Mouse (Mus musculus): ENCODE measurements around the gene Gm12258. TPM values are rescaled to one million over a fixed set of nuclear protein-coding genes. Genes with fewer than 3 reads are reported as not detected.

Gene Gm12258
- polyA plus RNA-seq, 1 experiment from 2014 or later: 5.7 TPM

- Histone ChIP-seq H3K9ac (ENCODE audit: low read depth, low read length) (peak overlapping the region; percentile 58; the same call in 1 of the 2 replicates), H3K36me3 (ENCODE audit: control insufficient read depth, insufficient read depth, low read length) (0 out of 2 replicates have a peak, but pooled peaks cover 3% of the 10 kb centered on the region), H3K4me3 (ENCODE audit: low read depth, low read length) (peak overlapping the region; percentile 78), H3K27ac (ENCODE audit: low read depth, low read length) (0 out of 2 replicates have a peak overlapping the region, but pooled peaks have one; percentile 42), H3K4me1 (ENCODE audit: control insufficient read depth, insufficient read depth, low read length) (peaks cover 5% of the 10 kb centered on the region), H3K9me3 (replicated peaks; ENCODE audit: control insufficient read depth, low read length) (no peaks in the 10 kb centered on the region), H3K4me2 (peak overlapping the region; percentile 96), H3K27me3 (ENCODE audit: control insufficient read depth, insufficient read depth, low read length) (no peaks in the 10 kb centered on the region)
- 4% methylated on average over 8 of the region's 8 CpGs for WGBS (ENCODE audit: insufficient replicate concordance)
- 0 out of 2 replicates have a peak, but pooled peaks have one; percentile 1 for ATAC-seq (replicated peaks; ENCODE audit: insufficient number of reproducible peaks, low FRiP score, low TSS enrichment)
Observed at GRCm38 (mm10) chr11:58904410-58904718, 57.4 kb downstream of the Gm12258 start.

- Histone ChIP-seq H3K4me3 (ENCODE audit: low read depth, low read length) (no peak overlapping the region), H3K36me3 (ENCODE audit: control insufficient read depth, insufficient read depth, low read length) (0 out of 2 replicates have a peak, but pooled peaks cover 3% of the 10 kb centered on the region), H3K4me2 (peak overlapping the region; percentile 96; the same call in 1 of the 2 replicates), H3K9ac (ENCODE audit: low read depth, low read length) (no peak overlapping the region), H3K4me1 (ENCODE audit: control insufficient read depth, insufficient read depth, low read length) (peaks cover 5% of the 10 kb centered on the region), H3K27ac (ENCODE audit: low read depth, low read length) (no peak overlapping the region), H3K27me3 (ENCODE audit: control insufficient read depth, insufficient read depth, low read length) (no peaks in the 10 kb centered on the region), H3K9me3 (replicated peaks; ENCODE audit: control insufficient read depth, low read length) (no peaks in the 10 kb centered on the region)
- no peak for ATAC-seq (replicated peaks; ENCODE audit: insufficient number of reproducible peaks, low FRiP score, low TSS enrichment)
- WGBS (ENCODE audit: insufficient replicate concordance): 42% methylated on average over 6 of the region's 6 CpGs
Observed at GRCm38 (mm10) chr11:58904838-58905237, 57.9 kb downstream of the Gm12258 start.

Other genes with a start within 250 kb of the Gm12258 start
- gene 2210407C18Rik, start 231.1 kb upstream of the Gm12258 start, polyA plus RNA-seq (2014; fragmentation: Nextera tagmentation; extraction: Ambion mirVana): not detected in 2 replicates
- gene Olfr323, start 216.7 kb upstream of the Gm12258 start, polyA plus RNA-seq (2014; fragmentation: Nextera tagmentation; extraction: Ambion mirVana): not detected in 2 replicates
- gene Trim58, start 206.7 kb upstream of the Gm12258 start, polyA plus RNA-seq (2014; fragmentation: Nextera tagmentation; extraction: Ambion mirVana): 0.74 and 1.6 TPM in 2 replicates
- not detected in 2 replicates for gene Olfr322, start 188.4 kb upstream of the Gm12258 start, polyA plus RNA-seq (2014; fragmentation: Nextera tagmentation; extraction: Ambion mirVana)
- gene Olfr320, start 166.1 kb upstream of the Gm12258 start, polyA plus RNA-seq (2014; fragmentation: Nextera tagmentation; extraction: Ambion mirVana): not detected in 2 replicates
- gene Olfr319, start 148.0 kb upstream of the Gm12258 start, polyA plus RNA-seq (2014; fragmentation: Nextera tagmentation; extraction: Ambion mirVana): not detected in 2 replicates
- not detected in 2 replicates for gene Olfr318, start 123.1 kb upstream of the Gm12258 start, polyA plus RNA-seq (2014; fragmentation: Nextera tagmentation; extraction: Ambion mirVana)
- not detected in 2 replicates for gene Olfr317, start 107.9 kb upstream of the Gm12258 start, polyA plus RNA-seq (2014; fragmentation: Nextera tagmentation; extraction: Ambion mirVana)
- gene Olfr316, start 94.4 kb upstream of the Gm12258 start, polyA plus RNA-seq (2014; fragmentation: Nextera tagmentation; extraction: Ambion mirVana): not detected in 2 replicates
- gene Olfr315, start 74.0 kb upstream of the Gm12258 start, polyA plus RNA-seq (2014; fragmentation: Nextera tagmentation; extraction: Ambion mirVana): not detected in 2 replicates
- gene Olfr314, start 64.2 kb upstream of the Gm12258 start, polyA plus RNA-seq (2014; fragmentation: Nextera tagmentation; extraction: Ambion mirVana): not detected in 2 replicates
- 0.52 and 0.58 TPM in 2 replicates for gene Fam183b, start 45.2 kb upstream of the Gm12258 start, polyA plus RNA-seq (2014; fragmentation: Nextera tagmentation; extraction: Ambion mirVana)
- not detected in 2 replicates for gene Olfr313, start 32.2 kb upstream of the Gm12258 start, polyA plus RNA-seq (2014; fragmentation: Nextera tagmentation; extraction: Ambion mirVana)
- gene Olfr312, start 17.9 kb upstream of the Gm12258 start, polyA plus RNA-seq (2014; fragmentation: Nextera tagmentation; extraction: Ambion mirVana): not detected in 2 replicates
- 0.16 TPM in 1 of 2 replicates, not detected in the other for gene Olfr311, start 7.9 kb upstream of the Gm12258 start, polyA plus RNA-seq (2014; fragmentation: Nextera tagmentation; extraction: Ambion mirVana)
- 4.6 and 6.4 TPM in 2 replicates for gene 2810021J22Rik, start 20.1 kb downstream of the Gm12258 start, polyA plus RNA-seq (2014; fragmentation: Nextera tagmentation; extraction: Ambion mirVana)
- 5.1 and 5.4 TPM in 2 replicates for gene Zfp39, start 57.1 kb downstream of the Gm12258 start, polyA plus RNA-seq (2014; fragmentation: Nextera tagmentation; extraction: Ambion mirVana)
- gene Btnl10, start 70.8 kb downstream of the Gm12258 start, polyA plus RNA-seq (2014; fragmentation: Nextera tagmentation; extraction: Ambion mirVana): 0.27 TPM in 1 of 2 replicates, not detected in the other
- 172 and 192 TPM in 2 replicates for gene Rnf187, start 91.8 kb downstream of the Gm12258 start, polyA plus RNA-seq (2014; fragmentation: Nextera tagmentation; extraction: Ambion mirVana)
- gene Hist3h2ba, start 101.8 kb downstream of the Gm12258 start, polyA plus RNA-seq (2014; fragmentation: Nextera tagmentation; extraction: Ambion mirVana): 6.4 and 8.4 TPM in 2 replicates
- gene Hist3h2a, start 107.5 kb downstream of the Gm12258 start, polyA plus RNA-seq (2014; fragmentation: Nextera tagmentation; extraction: Ambion mirVana): 22.5 and 23.3 TPM in 2 replicates
- gene Trim17, start 107.5 kb downstream of the Gm12258 start, polyA plus RNA-seq (2014; fragmentation: Nextera tagmentation; extraction: Ambion mirVana): 1.0 and 1.1 TPM in 2 replicates
- gene Trim11, start 130.9 kb downstream of the Gm12258 start, polyA plus RNA-seq (2014; fragmentation: Nextera tagmentation; extraction: Ambion mirVana): 26.1 and 27.5 TPM in 2 replicates